Mouse (Mus musculus) megakaryocyte, embryonic 14.5 days (primary cell): ENCODE results near the gene Kmt5a.

ENCODE experiments used
- FLI1 ChIP-seq: IDR thresholded peaks from 2 replicates; pipeline ENCODE4 v1.6.1; 2012; ENCODE audit warnings: low read length, inconsistent platforms, mixed read lengths
- GATA1 ChIP-seq: IDR thresholded peaks from 3 replicates; pipeline ENCODE4 v1.6.1; 2012; ENCODE audit warnings: mixed read lengths, low read length, inconsistent platforms, borderline replicate concordance

- TF ChIP-seq GATA1: no peak
- no peak for TF ChIP-seq FLI1
Observed at GRCm38 (mm10) chr5:124483655-124484396, 44.1 kb downstream of the Kmt5a start.
